Mouse (Mus musculus): ENCODE measurements around the gene Med8. TPM values are rescaled to one million over a fixed set of nuclear protein-coding genes. Genes with fewer than 3 reads are reported as not detected.

Med8 gene
- total RNA-seq (2021): 10 to 100 TPM; 56.4 to 56.6 TPM
- long read RNA-seq, experiment 1, transcript Med8-201 (7 exons, 1,145 nt): major isoform, 10 of 26 reads
- long read RNA-seq, experiment 1, partial matches to known transcripts: 5 of 26 reads
- long read RNA-seq, experiment 1, other reads (novel, unspliced or antisense): 7 of 26 reads
- long read RNA-seq, experiment 2, transcript Med8-201 (7 exons, 1,145 nt): major isoform, 16 of 32 reads
- long read RNA-seq, experiment 2, partial matches to known transcripts: 5 of 32 reads
- long read RNA-seq, experiment 2, other reads (novel, unspliced or antisense): 8 of 32 reads

DNA sequence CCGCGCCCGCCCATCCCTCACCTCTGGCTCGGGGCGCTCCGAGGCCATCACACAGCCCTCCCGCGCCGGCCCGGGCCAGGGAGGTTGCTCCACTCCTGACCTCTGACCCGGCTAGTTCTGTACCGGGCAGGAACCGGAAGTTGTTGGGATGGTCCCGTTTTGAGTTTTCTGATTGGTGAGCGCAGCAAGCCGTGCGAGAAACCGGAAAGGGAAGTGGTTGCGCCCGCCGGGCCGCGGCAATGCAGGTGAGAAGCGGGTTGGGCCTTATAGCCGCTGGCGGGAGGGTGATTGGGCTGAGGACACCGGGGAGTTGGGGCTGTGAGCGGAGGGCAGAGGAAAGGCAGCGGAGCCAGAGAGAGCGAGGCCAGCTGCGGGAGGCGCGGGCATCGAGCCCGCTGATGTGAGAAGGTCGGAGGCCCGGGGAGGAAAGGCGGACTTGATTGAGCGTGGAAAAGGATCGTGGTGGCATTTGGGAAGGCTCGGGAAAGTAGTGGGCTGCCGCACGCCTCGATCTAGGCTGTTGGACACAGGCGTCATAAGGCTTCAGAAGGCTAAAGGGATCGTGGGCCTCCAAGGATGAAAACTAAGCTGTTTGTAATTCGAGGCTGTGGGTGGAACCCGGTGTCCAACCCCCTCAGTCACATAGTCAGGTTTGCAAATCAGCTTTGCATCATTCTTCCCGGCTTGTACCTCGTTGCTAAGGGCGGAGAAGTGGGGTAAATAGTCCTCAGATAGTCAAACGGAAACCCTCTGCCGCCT lies at the start of gene Med8, which contains the start of gene Szt2:
Med8 (plus strand) TSS at position 196 of the 759 bp plus-strand sequence.
Szt2 (minus strand) TSS at position 132 of the 759 bp plus-strand sequence.
- H3K27ac ChIP-seq: peak within 1 kb of the TSS; percentile 92
- peak; percentile 84 to 92 for DNase-seq (ENCODE audit: low spot score in 2 of 2)
- peak within 1 kb of the TSS; percentile 86 for H3K4me3 ChIP-seq
- no peak for TF ChIP-seq CTCF (conservative IDR thresholded peaks at IDR 0.05)

- H3K4me3 ChIP-seq: peak overlapping the region; percentile 57
- H3K27ac ChIP-seq: peak overlapping the region; percentile 88
- peak; percentile 19 to 41 for DNase-seq (ENCODE audit: low spot score in 2 of 2)
- TF ChIP-seq CTCF (conservative IDR thresholded peaks at IDR 0.05): no peak
Observed at GRCm38 (mm10) chr4:118359896-118360720, 49.0 kb upstream of the Med8 start.

DNA sequence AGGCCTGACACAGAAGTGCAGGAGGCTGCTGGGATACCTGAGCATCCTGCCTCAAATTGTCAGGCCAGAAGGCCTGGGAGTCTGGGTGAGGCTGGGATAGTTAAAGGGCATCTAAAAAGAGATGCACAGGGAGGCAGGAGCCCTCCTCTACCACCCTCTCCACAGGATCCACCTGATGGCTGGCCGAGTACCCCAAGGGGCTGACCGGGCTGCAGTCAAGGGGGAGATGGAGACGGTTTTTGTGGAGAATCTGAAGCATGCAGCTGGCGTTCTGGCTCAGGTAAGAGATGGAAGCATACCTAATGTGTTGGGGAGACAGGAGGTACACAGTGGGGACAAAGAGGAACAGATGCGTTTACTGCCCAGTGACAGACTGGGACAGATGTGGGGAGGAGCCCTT lies 47.7 kb upstream of the Med8 start:
- Histone ChIP-seq H3K4me3 (no peak overlapping the region), H3K27ac (no peak overlapping the region)
- no peak for TF ChIP-seq CTCF (conservative IDR thresholded peaks at IDR 0.05)
- no peak for DNase-seq (ENCODE audit: low spot score in 2 of 2)

GRCm38 (mm10) chr4:118362879-118363278 lies 46.3 kb upstream of the Med8 start:
- DNase-seq (ENCODE audit: low spot score in 2 of 2): no peak
- no peak overlapping the region for H3K27ac ChIP-seq
- no peak overlapping the region for H3K4me3 ChIP-seq
- TF ChIP-seq CTCF (conservative IDR thresholded peaks at IDR 0.05): no peak

- no peak for TF ChIP-seq CTCF (conservative IDR thresholded peaks at IDR 0.05)
- DNase-seq (ENCODE audit: low spot score in 2 of 2): no peak
- no peak overlapping the region for H3K27ac ChIP-seq
- no peak overlapping the region for H3K4me3 ChIP-seq
Observed at GRCm38 (mm10) chr4:118363985-118364384, 45.2 kb upstream of the Med8 start.

GRCm38 (mm10) chr4:118364641-118365040 lies 44.5 kb upstream of the Med8 start:
- no peak overlapping the region for H3K4me3 ChIP-seq

GRCm38 (mm10) chr4:118365991-118366390 lies 43.1 kb upstream of the Med8 start:
- TF ChIP-seq CTCF (conservative IDR thresholded peaks at IDR 0.05): no peak
- Histone ChIP-seq H3K4me3 (no peak overlapping the region), H3K27ac (no peak overlapping the region)
- DNase-seq (ENCODE audit: low spot score in 2 of 2): no peak

More at GRCm38 (mm10) chr4:118364641-118365040, 44.5 kb upstream of the Med8 start:
- no peak overlapping the region for H3K27ac ChIP-seq
- no peak for TF ChIP-seq CTCF (conservative IDR thresholded peaks at IDR 0.05)
- no peak for DNase-seq (ENCODE audit: low spot score in 2 of 2)

GRCm38 (mm10) chr4:118367551-118367950 lies 41.6 kb upstream of the Med8 start:
- TF ChIP-seq CTCF (conservative IDR thresholded peaks at IDR 0.05): no peak
- H3K27ac ChIP-seq: no peak overlapping the region
- no peak overlapping the region for H3K4me3 ChIP-seq
- DNase-seq (ENCODE audit: low spot score in 2 of 2): peak in 1 of 2 experiments; percentile 37

DNA sequence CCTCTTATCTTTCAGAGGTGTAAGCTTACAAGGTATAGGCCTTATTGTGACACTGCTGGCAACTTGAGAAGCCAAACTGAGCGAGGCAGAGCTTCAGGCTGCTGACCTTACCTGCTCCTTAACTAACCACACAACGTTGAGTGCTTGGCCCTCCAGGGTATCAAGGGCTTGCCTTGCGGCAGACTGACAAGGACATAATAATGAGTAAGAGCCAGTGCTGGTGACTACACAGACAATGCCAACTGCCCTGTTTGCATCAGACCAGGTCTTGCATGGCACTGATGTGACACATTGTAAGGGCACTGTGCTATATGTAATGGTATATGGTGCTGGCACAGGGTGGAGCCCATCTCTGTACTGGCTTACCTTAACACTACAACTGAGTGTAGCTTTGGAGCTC lies 40.5 kb upstream of the Med8 start:
- TF ChIP-seq CTCF (conservative IDR thresholded peaks at IDR 0.05): no peak
- Histone ChIP-seq H3K4me3 (no peak overlapping the region), H3K27ac (no peak overlapping the region)
- DNase-seq (ENCODE audit: low spot score in 2 of 2): no peak

DNA sequence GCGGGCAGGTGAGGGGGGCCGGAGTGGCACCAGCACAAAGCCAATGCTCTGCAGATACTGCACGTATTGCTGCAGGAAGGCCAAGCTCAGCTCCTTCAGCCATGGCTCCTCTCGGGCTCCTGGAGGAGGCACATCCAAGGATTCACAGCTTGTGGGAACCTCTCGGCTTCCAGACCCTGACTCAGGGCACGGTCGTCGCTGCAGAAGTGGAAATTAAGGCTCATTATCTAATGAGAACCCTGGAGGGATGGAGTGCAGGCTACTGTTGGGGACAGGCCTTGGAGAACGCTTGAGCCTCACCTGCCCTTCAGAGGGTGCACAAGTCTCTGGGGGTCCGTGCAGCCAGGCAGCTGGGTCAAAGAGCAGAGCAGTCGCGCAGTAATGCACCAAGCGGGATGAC lies 37.3 kb upstream of the Med8 start:
- Histone ChIP-seq H3K27ac (no peak overlapping the region), H3K4me3 (no peak overlapping the region)
- no peak for TF ChIP-seq CTCF (conservative IDR thresholded peaks at IDR 0.05)
- DNase-seq (ENCODE audit: low spot score in 2 of 2): no peak

DNA sequence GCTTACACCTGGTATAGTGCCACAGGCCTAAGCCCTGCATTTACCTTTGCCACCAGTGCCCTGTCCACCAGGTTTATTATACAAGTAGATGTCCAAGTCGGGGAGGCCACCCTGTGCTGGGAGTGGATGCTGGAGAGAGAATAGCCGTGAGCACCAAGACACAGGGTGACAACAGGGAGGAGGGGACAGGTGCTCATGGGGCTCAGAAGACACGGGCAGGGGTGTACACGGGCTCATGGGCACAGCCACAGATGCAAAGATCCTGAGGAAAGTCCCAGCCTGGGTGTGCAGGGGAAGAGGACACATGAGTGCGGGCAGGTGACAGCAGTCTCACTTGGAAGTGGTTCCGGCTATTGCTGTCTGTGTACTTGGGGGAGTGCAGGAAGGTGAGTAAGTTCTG lies 33.1 kb upstream of the Med8 start:
- no peak for DNase-seq (ENCODE audit: low spot score in 2 of 2)
- Histone ChIP-seq H3K27ac (no peak overlapping the region), H3K4me3 (no peak overlapping the region)
- no peak for TF ChIP-seq CTCF (conservative IDR thresholded peaks at IDR 0.05)

DNA sequence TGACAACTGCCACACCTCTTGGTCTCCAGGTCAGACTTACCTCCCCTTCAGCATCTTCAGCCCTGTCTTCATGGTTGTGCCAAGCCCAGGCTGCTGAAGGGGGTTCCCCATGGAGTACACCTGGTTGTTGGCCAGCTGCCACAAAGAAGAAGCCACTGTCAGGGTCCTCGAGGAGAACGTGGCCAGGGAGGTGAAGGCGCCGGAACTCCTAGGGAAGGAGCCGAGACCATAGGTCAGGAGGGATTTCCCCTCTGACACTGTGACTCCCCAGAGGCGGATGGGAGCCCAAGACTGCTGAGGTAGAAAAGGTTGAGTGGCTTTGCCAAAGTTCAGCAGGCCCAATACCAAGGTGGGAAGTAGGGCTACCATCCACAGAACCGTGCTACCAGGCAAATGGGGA lies 25.9 kb upstream of the Med8 start:
- no peak for TF ChIP-seq CTCF (conservative IDR thresholded peaks at IDR 0.05)
- Histone ChIP-seq H3K4me3 (no peak overlapping the region), H3K27ac (no peak overlapping the region)
- no peak for DNase-seq (ENCODE audit: low spot score in 2 of 2)

GRCm38 (mm10) chr4:118387316-118387715 lies 21.8 kb upstream of the Med8 start:
- H3K27ac ChIP-seq: no peak overlapping the region
- no peak for DNase-seq (ENCODE audit: low spot score in 2 of 2)
- TF ChIP-seq CTCF (conservative IDR thresholded peaks at IDR 0.05): no peak
- H3K4me3 ChIP-seq: no peak overlapping the region
